Mouse (Mus musculus) kidney, embryonic 16.5 days (tissue): Measurements from ENCODE around the gene Togaram2. TPM values are rescaled to one million over a fixed set of nuclear protein-coding genes. Genes with fewer than 3 reads are reported as not detected.

ENCODE experiments used
- ATAC-seq: fragments of 200-750 bp; cut with Nextera tagmentation; 2 replicates; pipeline ENCODE4 v1.8.0; 2017; ENCODE audit warnings: moderate TSS enrichment; ENCODE audit not compliant: low FRiP score, low TSS enrichment
- H3K27ac ChIP-seq: fragments of 300-500 bp; sonication (generic); 2 replicates; pipeline ENCODE4 v1.5.1; 2014; ENCODE audit warnings: low read length
- H3K27me3 ChIP-seq: fragments of 300-500 bp; sonication (generic); 2 replicates; pipeline ENCODE4 v1.6.1; 2014; ENCODE audit warnings: low read length, control low read depth, mixed read lengths; ENCODE audit not compliant: insufficient read depth
- H3K36me3 ChIP-seq: fragments of 300-500 bp; sonication (generic); 2 replicates; pipeline ENCODE4 v1.6.1; 2014; ENCODE audit warnings: low read length, control low read depth, mixed read lengths; ENCODE audit not compliant: insufficient read depth
- H3K4me1 ChIP-seq: fragments of 300-500 bp; sonication (generic); 2 replicates; pipeline ENCODE4 v1.6.1; 2014; ENCODE audit warnings: low read length, control low read depth, mixed read lengths; ENCODE audit not compliant: insufficient read depth
- H3K4me2 ChIP-seq: fragments of 300-500 bp; sonication (generic); replicated peaks from 2 replicates; pipeline ENCODE4 v1.6.1; 2014; ENCODE audit warnings: low read depth, low read length
- H3K4me3 ChIP-seq: fragments of 300-500 bp; sonication (generic); 2 replicates; pipeline ENCODE4 v1.5.1; 2014; ENCODE audit warnings: mild to moderate bottlenecking, low read length
- H3K9ac ChIP-seq: fragments of 300-500 bp; sonication (generic); replicated peaks from 2 replicates; pipeline ENCODE4 v1.6.1; 2014; ENCODE audit warnings: low read length
- H3K9me3 ChIP-seq: fragments of 300-500 bp; sonication (generic); 2 replicates; pipeline ENCODE4 v1.6.1; 2016; ENCODE audit warnings: low read length, control low read depth
- WGBS: fragments of 180-500 bp; shearing (Covaris S2); extraction: QIAGEN DNeasy Blood & Tissue Kit; methylation state at CpG from one replicate; pipeline ENCODE4 v1.1.7; 2014; 5-methylcytosine and 5-hydroxymethylcytosine counted together
- polyA plus RNA-seq: library from polyadenylated mRNA; unstranded; fragments of >200 nt; fragmentation: Nextera tagmentation; extraction: Ambion mirVana; gene quantifications from 2 replicates; pipeline ENCODE4 v1.2.1, GENCODE M21; 2015

Togaram2 gene
- polyA plus RNA-seq, 1 experiment from 2014 or later = 0.25 TPM

DNA sequence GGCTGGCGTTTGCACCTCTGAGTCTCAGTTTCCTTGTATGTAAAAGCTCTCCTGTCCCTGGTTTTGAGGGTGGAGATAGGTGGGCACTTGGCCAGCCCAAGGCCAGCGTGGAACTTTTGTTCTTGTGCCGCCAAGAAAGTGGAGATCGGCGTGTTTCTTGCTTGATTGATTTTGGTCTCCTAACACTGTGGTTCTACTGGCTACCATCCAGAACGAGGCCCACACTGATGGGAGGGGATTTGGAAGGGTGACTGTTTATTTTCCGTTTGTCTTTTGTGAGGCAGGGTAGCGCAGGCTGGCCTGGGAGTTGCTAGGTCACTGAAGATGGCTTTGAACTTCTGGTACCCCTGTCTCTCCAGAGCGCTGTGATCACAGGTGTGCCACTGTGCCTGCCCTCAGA, 875 bp downstream of the Togaram2 start:
- H3K4me2 ChIP-seq = no peak overlapping the region
- no peak for ATAC-seq
- H3K9me3 ChIP-seq = no peaks in the 10 kb centered on the region
- H3K9ac ChIP-seq = no peak overlapping the region
- H3K4me1 ChIP-seq = peaks cover 19% of the 10 kb centered on the region
- no peak overlapping the region for H3K4me3 ChIP-seq
- no peak overlapping the region for H3K27ac ChIP-seq
- no peaks in the 10 kb centered on the region for H3K36me3 ChIP-seq
- WGBS = 39% methylated on average over 9 of the region's 9 CpGs
- no peaks in the 10 kb centered on the region for H3K27me3 ChIP-seq

DNA sequence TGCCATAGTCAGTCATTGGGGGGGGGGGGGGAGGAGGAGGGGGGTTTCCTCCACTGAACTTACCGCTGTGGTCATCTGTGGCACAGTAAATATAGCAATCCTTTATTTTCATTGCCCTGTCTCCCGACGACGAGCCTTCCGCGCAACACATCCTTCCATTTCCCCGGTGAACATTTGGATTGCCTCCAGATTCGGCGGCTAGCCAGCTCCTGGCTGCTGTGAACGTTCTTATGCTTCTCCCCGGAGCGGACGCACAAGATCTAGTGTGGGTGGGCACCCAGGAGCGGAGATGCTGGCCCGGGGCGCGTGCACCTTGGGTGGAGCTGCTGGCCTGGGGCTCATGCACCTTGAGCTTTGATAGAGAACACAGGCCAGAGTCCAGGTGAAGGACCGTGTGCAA, 1.8 kb downstream of the Togaram2 start:
- no peak for ATAC-seq
- WGBS = 61% methylated on average over 18 of the region's 18 CpGs
- H3K4me3 ChIP-seq = no peak overlapping the region

GRCm38 (mm10) chr17:71681666-71682065, 8.6 kb downstream of the Togaram2 start:
- Histone ChIP-seq H3K4me1 (no peaks in the 10 kb centered on the region), H3K36me3 (no peaks in the 10 kb centered on the region), H3K9me3 (no peaks in the 10 kb centered on the region), H3K4me3 (no peak overlapping the region), H3K9ac (no peak overlapping the region), H3K27ac (no peak overlapping the region), H3K27me3 (no peaks in the 10 kb centered on the region), H3K4me2 (no peak overlapping the region)
- ATAC-seq = no peak
- WGBS = 82% methylated on average over 14 of the region's 14 CpGs

More for the DNA sequence above, 1.8 kb downstream of the Togaram2 start:
- no peaks in the 10 kb centered on the region for H3K36me3 ChIP-seq
- H3K4me1 ChIP-seq = peaks cover 19% of the 10 kb centered on the region
- H3K4me2 ChIP-seq = no peak overlapping the region
- no peak overlapping the region for H3K9ac ChIP-seq
- H3K27me3 ChIP-seq = no peaks in the 10 kb centered on the region
- no peaks in the 10 kb centered on the region for H3K9me3 ChIP-seq
- no peak overlapping the region for H3K27ac ChIP-seq

GRCm38 (mm10) chr17:71682379-71682778, 9.3 kb downstream of the Togaram2 start:
- Histone ChIP-seq H3K9me3 (no peaks in the 10 kb centered on the region), H3K27me3 (no peaks in the 10 kb centered on the region), H3K36me3 (no peaks in the 10 kb centered on the region), H3K9ac (no peak overlapping the region), H3K4me3 (no peak overlapping the region), H3K4me2 (no peak overlapping the region), H3K4me1 (no peaks in the 10 kb centered on the region), H3K27ac (no peak overlapping the region)
- 81% methylated on average over 4 of the region's 4 CpGs for WGBS
- no peak for ATAC-seq

- H3K9me3 ChIP-seq = no peaks in the 10 kb centered on the region
- H3K4me1 ChIP-seq = no peaks in the 10 kb centered on the region
- H3K4me2 ChIP-seq = no peak overlapping the region
- no peak overlapping the region for H3K27ac ChIP-seq
- H3K9ac ChIP-seq = no peak overlapping the region
- H3K36me3 ChIP-seq = no peaks in the 10 kb centered on the region
- no peaks in the 10 kb centered on the region for H3K27me3 ChIP-seq
- no peak for ATAC-seq
- no peak overlapping the region for H3K4me3 ChIP-seq
- 92% methylated on average over 6 of the region's 6 CpGs for WGBS
Observed at GRCm38 (mm10) chr17:71683281-71683680, 10.2 kb downstream of the Togaram2 start.

- Histone ChIP-seq H3K9ac (no peak overlapping the region), H3K36me3 (no peaks in the 10 kb centered on the region), H3K9me3 (no peaks in the 10 kb centered on the region), H3K27ac (no peak overlapping the region), H3K27me3 (no peaks in the 10 kb centered on the region), H3K4me1 (no peaks in the 10 kb centered on the region), H3K4me3 (no peak overlapping the region), H3K4me2 (no peak overlapping the region)
- 59% methylated on average over 5 of the region's 5 CpGs for WGBS
- ATAC-seq = no peak
Observed at GRCm38 (mm10) chr17:71684103-71684608, 11.1 kb downstream of the Togaram2 start.

- no peaks in the 10 kb centered on the region for H3K36me3 ChIP-seq
- 0 out of 2 replicates have a peak, but pooled peaks cover 3% of the 10 kb centered on the region for H3K4me1 ChIP-seq
- H3K9ac ChIP-seq = no peak overlapping the region
- no peak overlapping the region for H3K4me3 ChIP-seq
- 70% methylated on average over 9 of the region's 9 CpGs for WGBS
- no peak overlapping the region for H3K4me2 ChIP-seq
- H3K27ac ChIP-seq = no peak overlapping the region
- ATAC-seq = no peak
- no peaks in the 10 kb centered on the region for H3K27me3 ChIP-seq
- H3K9me3 ChIP-seq = no peaks in the 10 kb centered on the region
Observed at GRCm38 (mm10) chr17:71687436-71687835, 14.4 kb downstream of the Togaram2 start.

DNA sequence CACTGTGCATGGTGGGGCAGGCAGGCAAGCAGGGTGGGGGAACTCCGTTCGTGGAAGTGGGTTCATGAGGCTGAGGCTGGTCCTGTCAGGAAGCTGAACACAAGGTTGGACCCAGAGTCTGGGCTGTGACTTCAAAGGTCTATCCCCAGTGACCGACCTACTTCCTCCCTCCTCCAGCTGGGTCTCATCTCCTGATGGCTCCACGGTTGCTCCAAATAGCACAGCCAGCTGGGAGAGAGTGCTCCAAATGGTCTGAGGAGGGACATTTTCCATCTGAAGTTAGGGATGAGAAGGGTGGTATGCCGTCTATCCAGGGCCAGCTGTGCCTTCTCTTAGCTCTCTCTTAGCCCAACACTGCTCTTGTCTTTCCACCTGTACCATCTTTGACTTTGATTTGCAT, 16.8 kb downstream of the Togaram2 start:
- peak; percentile 56 for ATAC-seq
- H3K4me1 ChIP-seq = peaks cover 16% of the 10 kb centered on the region
- no peak overlapping the region for H3K9ac ChIP-seq
- no peak overlapping the region for H3K27ac ChIP-seq
- H3K4me3 ChIP-seq = no peak overlapping the region
- no peaks in the 10 kb centered on the region for H3K9me3 ChIP-seq
- no peaks in the 10 kb centered on the region for H3K36me3 ChIP-seq
- H3K27me3 ChIP-seq = no peaks in the 10 kb centered on the region
- no peak overlapping the region for H3K4me2 ChIP-seq
- 43% methylated on average over 5 of the region's 5 CpGs for WGBS

- WGBS = 72% methylated on average over 11 of the region's 11 CpGs
- no peak overlapping the region for H3K4me2 ChIP-seq
Observed at GRCm38 (mm10) chr17:71691361-71691875, 18.4 kb downstream of the Togaram2 start.

DNA sequence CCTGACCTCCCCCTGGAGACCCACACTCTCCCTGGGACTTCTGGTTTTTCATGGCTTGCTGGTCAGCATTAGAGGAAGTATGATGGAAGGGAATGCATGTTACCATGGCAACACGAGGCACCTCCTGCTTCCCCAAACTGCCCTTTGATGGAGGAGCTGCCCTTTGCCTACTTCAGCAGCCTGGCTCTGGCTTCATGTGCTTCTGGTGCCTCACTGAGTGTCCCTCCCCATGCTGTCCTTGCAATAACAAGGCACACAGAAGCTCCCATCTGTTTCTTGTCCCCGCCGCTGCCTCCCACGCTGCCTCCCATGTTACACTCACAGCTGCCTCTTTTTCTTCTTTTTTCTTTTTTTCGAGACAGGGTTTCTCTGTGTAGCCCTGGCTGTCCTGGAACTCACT, 20.3 kb downstream of the Togaram2 start:
- ATAC-seq = peak; percentile 40; the same call in 1 of the 2 replicates

More at GRCm38 (mm10) chr17:71691361-71691875, 18.4 kb downstream of the Togaram2 start:
- Histone ChIP-seq H3K36me3 (no peaks in the 10 kb centered on the region), H3K27me3 (no peaks in the 10 kb centered on the region), H3K9ac (no peak overlapping the region), H3K9me3 (no peaks in the 10 kb centered on the region), H3K27ac (no peak overlapping the region), H3K4me1 (peaks cover 20% of the 10 kb centered on the region), H3K4me3 (no peak overlapping the region)
- no peak for ATAC-seq

More for the DNA sequence above, 20.3 kb downstream of the Togaram2 start:
- 12% methylated on average over 5 of the region's 5 CpGs for WGBS
- no peak overlapping the region for H3K4me2 ChIP-seq
- no peak overlapping the region for H3K9ac ChIP-seq
- H3K9me3 ChIP-seq = no peaks in the 10 kb centered on the region
- no peak overlapping the region for H3K27ac ChIP-seq
- H3K4me1 ChIP-seq = peaks cover 20% of the 10 kb centered on the region
- no peak overlapping the region for H3K4me3 ChIP-seq
- no peaks in the 10 kb centered on the region for H3K36me3 ChIP-seq
- H3K27me3 ChIP-seq = no peaks in the 10 kb centered on the region
